Mouse (Mus musculus): ENCODE data around the gene Exoc6. TPM values are rescaled to one million over a fixed set of nuclear protein-coding genes. Genes with fewer than 3 reads are reported as not detected.

Exoc6 gene
- polyA plus RNA-seq, 1 experiment: 8.7 TPM

GRCm38 (mm10) chr19:37534737-37535365, 15.4 kb upstream of the Exoc6 start:
- Histone ChIP-seq H3K27me3 (ENCODE audit: control insufficient read depth, insufficient read depth, low read length) (no peaks in the 10 kb centered on the region), H3K27ac (ENCODE audit: control insufficient read depth, insufficient read depth, low read length) (peak overlapping the region; percentile 38; the same call in 1 of the 2 replicates), H3K4me1 (replicated peaks; ENCODE audit: control insufficient read depth, insufficient read depth, low read length) (peaks cover 3% of the 10 kb centered on the region), H3K4me3 (ENCODE audit: control insufficient read depth, insufficient read depth, low read length) (no peak overlapping the region), H3K36me3 (ENCODE audit: control insufficient read depth, insufficient read depth, low read length) (no peaks in the 10 kb centered on the region)
- peak; percentile 10 for DNase-seq
- no peak for TF ChIP-seq CTCF (IDR thresholded peaks at IDR 0.05; ENCODE audit: borderline replicate concordance, control insufficient read depth, extremely low read depth, insufficient read depth, low read length, poor library complexity)
- no peak for TF ChIP-seq POLR2A (IDR thresholded peaks at IDR 0.05; ENCODE audit: control insufficient read depth, extremely low read depth, insufficient read depth, low read length, poor library complexity)
- 8% methylated on average over 3 of the region's 3 CpGs for WGBS

GRCm38 (mm10) chr19:37536426-37536825, 13.8 kb upstream of the Exoc6 start:
- Histone ChIP-seq H3K4me3 (ENCODE audit: control insufficient read depth, insufficient read depth, low read length) (no peak overlapping the region), H3K4me1 (replicated peaks; ENCODE audit: control insufficient read depth, insufficient read depth, low read length) (peaks cover 3% of the 10 kb centered on the region), H3K27ac (ENCODE audit: control insufficient read depth, insufficient read depth, low read length) (no peak overlapping the region), H3K27me3 (ENCODE audit: control insufficient read depth, insufficient read depth, low read length) (no peaks in the 10 kb centered on the region), H3K36me3 (ENCODE audit: control insufficient read depth, insufficient read depth, low read length) (no peaks in the 10 kb centered on the region)
- WGBS: 92% methylated on average over 7 of the region's 7 CpGs
- TF ChIP-seq POLR2A (IDR thresholded peaks at IDR 0.05; ENCODE audit: control insufficient read depth, extremely low read depth, insufficient read depth, low read length, poor library complexity): no peak
- DNase-seq: no peak

GRCm38 (mm10) chr19:37537717-37538116, 12.5 kb upstream of the Exoc6 start:
- Histone ChIP-seq H3K4me3 (ENCODE audit: control insufficient read depth, insufficient read depth, low read length) (no peak overlapping the region), H3K4me1 (replicated peaks; ENCODE audit: control insufficient read depth, insufficient read depth, low read length) (peaks cover 3% of the 10 kb centered on the region), H3K27me3 (ENCODE audit: control insufficient read depth, insufficient read depth, low read length) (no peaks in the 10 kb centered on the region), H3K36me3 (ENCODE audit: control insufficient read depth, insufficient read depth, low read length) (no peaks in the 10 kb centered on the region), H3K27ac (ENCODE audit: control insufficient read depth, insufficient read depth, low read length) (no peak overlapping the region)
- 90% methylated on average over 1 of the region's 1 CpGs for WGBS
- no peak for DNase-seq
- TF ChIP-seq CTCF (IDR thresholded peaks at IDR 0.05; ENCODE audit: borderline replicate concordance, control insufficient read depth, extremely low read depth, insufficient read depth, low read length, poor library complexity): no peak
- no peak for TF ChIP-seq POLR2A (IDR thresholded peaks at IDR 0.05; ENCODE audit: control insufficient read depth, extremely low read depth, insufficient read depth, low read length, poor library complexity)

- H3K27me3 ChIP-seq (ENCODE audit: control insufficient read depth, insufficient read depth, low read length): no peaks in the 10 kb centered on the region
- 94% methylated on average over 7 of the region's 7 CpGs for WGBS
- H3K4me1 ChIP-seq (replicated peaks; ENCODE audit: control insufficient read depth, insufficient read depth, low read length): peaks cover 1% of the 10 kb centered on the region
- no peak for DNase-seq
- H3K36me3 ChIP-seq (ENCODE audit: control insufficient read depth, insufficient read depth, low read length): no peaks in the 10 kb centered on the region
- TF ChIP-seq POLR2A (IDR thresholded peaks at IDR 0.05; ENCODE audit: control insufficient read depth, extremely low read depth, insufficient read depth, low read length, poor library complexity): no peak
- TF ChIP-seq CTCF (IDR thresholded peaks at IDR 0.05; ENCODE audit: borderline replicate concordance, control insufficient read depth, extremely low read depth, insufficient read depth, low read length, poor library complexity): no peak
- no peak overlapping the region for H3K4me3 ChIP-seq (ENCODE audit: control insufficient read depth, insufficient read depth, low read length)
- no peak overlapping the region for H3K27ac ChIP-seq (ENCODE audit: control insufficient read depth, insufficient read depth, low read length)
Observed at GRCm38 (mm10) chr19:37540201-37540600, 10.0 kb upstream of the Exoc6 start.

GRCm38 (mm10) chr19:37543537-37544326, 6.5 kb upstream of the Exoc6 start:
- WGBS: 66% methylated on average over 13 of the region's 13 CpGs
- Histone ChIP-seq H3K4me3 (ENCODE audit: control insufficient read depth, insufficient read depth, low read length) (no peak overlapping the region), H3K36me3 (ENCODE audit: control insufficient read depth, insufficient read depth, low read length) (no peaks in the 10 kb centered on the region), H3K4me1 (replicated peaks; ENCODE audit: control insufficient read depth, insufficient read depth, low read length) (no peaks in the 10 kb centered on the region), H3K27me3 (ENCODE audit: control insufficient read depth, insufficient read depth, low read length) (no peaks in the 10 kb centered on the region), H3K27ac (ENCODE audit: control insufficient read depth, insufficient read depth, low read length) (no peak overlapping the region)
- no peak for TF ChIP-seq CTCF (IDR thresholded peaks at IDR 0.05; ENCODE audit: borderline replicate concordance, control insufficient read depth, extremely low read depth, insufficient read depth, low read length, poor library complexity)
- TF ChIP-seq POLR2A (IDR thresholded peaks at IDR 0.05; ENCODE audit: control insufficient read depth, extremely low read depth, insufficient read depth, low read length, poor library complexity): no peak
- peak; percentile 29 for DNase-seq

DNA sequence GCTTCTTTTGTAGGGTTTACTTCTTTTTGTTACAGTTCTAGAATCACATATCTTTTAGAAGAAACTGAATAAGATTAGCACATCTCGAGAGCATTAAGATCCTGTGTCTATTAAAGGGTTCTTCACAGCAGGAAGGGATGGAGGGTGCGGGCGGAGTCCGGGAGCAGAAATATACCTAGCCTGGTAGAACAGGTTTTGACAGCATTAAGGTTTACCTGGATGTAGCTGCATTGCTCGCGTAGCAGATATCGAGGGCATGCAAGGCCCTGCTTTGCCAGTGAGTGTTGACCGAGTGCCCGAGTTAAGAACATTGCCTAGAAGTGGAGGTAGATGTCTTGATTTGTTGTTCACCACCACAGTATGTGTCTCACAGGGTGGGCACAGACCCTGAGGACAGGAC, 5.7 kb upstream of the Exoc6 start:
- 98% methylated on average over 9 of the region's 9 CpGs for WGBS
- no peaks in the 10 kb centered on the region for H3K4me1 ChIP-seq (replicated peaks; ENCODE audit: control insufficient read depth, insufficient read depth, low read length)

More for the DNA sequence above, 5.7 kb upstream of the Exoc6 start:
- H3K36me3 ChIP-seq (ENCODE audit: control insufficient read depth, insufficient read depth, low read length): no peaks in the 10 kb centered on the region
- TF ChIP-seq POLR2A (IDR thresholded peaks at IDR 0.05; ENCODE audit: control insufficient read depth, extremely low read depth, insufficient read depth, low read length, poor library complexity): no peak
- no peak for TF ChIP-seq CTCF (IDR thresholded peaks at IDR 0.05; ENCODE audit: borderline replicate concordance, control insufficient read depth, extremely low read depth, insufficient read depth, low read length, poor library complexity)
- no peak overlapping the region for H3K27ac ChIP-seq (ENCODE audit: control insufficient read depth, insufficient read depth, low read length)
- DNase-seq: no peak
- no peaks in the 10 kb centered on the region for H3K27me3 ChIP-seq (ENCODE audit: control insufficient read depth, insufficient read depth, low read length)
- H3K4me3 ChIP-seq (ENCODE audit: control insufficient read depth, insufficient read depth, low read length): no peak overlapping the region
